Mouse (Mus musculus) E14TG2a.4 (cell line): ENCODE measurements around the gene Lrrc26.

Experiments used
- CTCF ChIP-seq: conservative IDR thresholded peaks from 2 replicates; pipeline ENCODE4 v1.5.1; 2014; ENCODE audit warnings: low read length
- NANOG ChIP-seq: IDR thresholded peaks from 2 replicates; pipeline ENCODE4 v1.6.1; 2014; ENCODE audit warnings: borderline replicate concordance, low read length, mixed read lengths

GRCm38 (mm10) chr2:25297093-25297492, 7.4 kb downstream of the Lrrc26 start:
- no peak for TF ChIP-seq CTCF
- no peak for TF ChIP-seq NANOG
